Mouse (Mus musculus) effector memory CD4-positive, alpha-beta T cell, adult 5 months (primary cell): ENCODE results near the gene Muc5ac. TPM values are rescaled to one million over a fixed set of nuclear protein-coding genes. Genes with fewer than 3 reads are reported as not detected.

Experiments used
- polyA plus RNA-seq: library from polyadenylated mRNA; unstranded; fragments of 100-300 nt; shearing (Covaris generic); gene quantifications from one replicate; pipeline ENCODE4 v1.2.1, GENCODE M21; 2017

Muc5ac gene
- polyA plus RNA-seq = not detected

GRCm38 (mm10) chr7:141788677-141789452 lies at the start of gene Muc5ac:
TSS of gene Muc5ac (plus strand) at chr7:141788972.

GRCm38 (mm10) chr7:141838779-141839178 lies 50.0 kb downstream of the Muc5ac start, which contains the start of gene Muc5b:
TSS of gene Muc5b (plus strand) at chr7:141839070.

Other genes starting within 250 kb of the Muc5ac start
- gene Chid1, start 249.1 kb upstream of the Muc5ac start, polyA plus RNA-seq = 11.3 TPM
- gene Ap2a2, start 226.8 kb upstream of the Muc5ac start, polyA plus RNA-seq = 47.9 TPM
- 0.27 TPM for gene Muc6, start 133.7 kb upstream of the Muc5ac start, polyA plus RNA-seq
- gene Muc2, start 98.6 kb upstream of the Muc5ac start, polyA plus RNA-seq = not detected
- not detected for gene Muc5b, start 50.1 kb downstream of the Muc5ac start, polyA plus RNA-seq
- gene Tollip, start 129.5 kb downstream of the Muc5ac start, polyA plus RNA-seq = 71.8 TPM
- gene Brsk2, start 160.8 kb downstream of the Muc5ac start, polyA plus RNA-seq = 0.71 TPM